Mouse (Mus musculus): ENCODE results near the gene Fam117a.

The Fam117a gene

DNA sequence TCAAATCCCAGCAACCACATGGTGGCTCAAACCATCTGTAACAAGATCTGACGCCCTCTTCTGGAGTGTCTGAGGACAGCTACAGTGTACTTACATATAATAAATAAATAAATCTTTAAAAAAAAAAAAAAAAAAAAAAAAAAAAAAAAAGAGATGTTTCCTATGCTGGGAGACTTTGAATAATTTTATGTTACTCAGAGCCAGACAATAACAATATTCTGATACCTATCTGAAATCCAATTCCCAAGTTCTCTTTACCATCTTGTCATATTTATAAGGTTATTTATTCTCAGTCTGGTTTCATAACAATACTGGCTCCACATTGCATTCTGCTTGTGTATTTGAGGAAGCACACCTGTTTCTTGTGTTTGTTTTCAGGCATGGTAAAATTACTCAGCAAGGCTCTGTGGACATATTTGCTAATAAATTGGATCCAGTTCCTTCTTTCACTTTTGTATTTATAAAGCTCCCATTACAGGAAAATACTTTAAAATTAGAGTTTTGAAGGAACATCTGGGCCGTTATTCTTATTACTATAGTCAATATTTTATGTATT is 84.1 kb downstream of the Fam117a start:
- no peak for ATAC-seq (ENCODE audit: low TSS enrichment)

DNA sequence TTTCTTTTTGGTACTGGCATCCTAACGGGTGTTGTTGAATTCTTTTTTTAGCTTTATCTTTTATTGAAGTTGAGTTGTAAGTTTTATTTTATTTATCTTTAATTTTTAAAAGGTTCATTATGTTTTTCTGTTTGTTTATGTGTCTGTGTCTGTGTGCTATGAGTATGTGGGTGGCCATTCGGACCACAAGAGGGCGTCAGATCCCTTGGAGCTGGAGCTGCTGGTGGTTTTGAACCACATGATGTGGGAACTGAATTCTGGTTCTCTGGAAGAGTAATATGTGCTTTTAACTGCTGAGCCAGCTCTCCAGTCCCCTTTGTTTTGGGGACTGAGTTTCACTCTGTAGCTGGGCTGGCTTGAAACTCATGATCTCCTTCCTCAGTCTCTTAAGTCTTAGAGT is 86.7 kb downstream of the Fam117a start:
- no peak for ATAC-seq (ENCODE audit: low TSS enrichment)

DNA sequence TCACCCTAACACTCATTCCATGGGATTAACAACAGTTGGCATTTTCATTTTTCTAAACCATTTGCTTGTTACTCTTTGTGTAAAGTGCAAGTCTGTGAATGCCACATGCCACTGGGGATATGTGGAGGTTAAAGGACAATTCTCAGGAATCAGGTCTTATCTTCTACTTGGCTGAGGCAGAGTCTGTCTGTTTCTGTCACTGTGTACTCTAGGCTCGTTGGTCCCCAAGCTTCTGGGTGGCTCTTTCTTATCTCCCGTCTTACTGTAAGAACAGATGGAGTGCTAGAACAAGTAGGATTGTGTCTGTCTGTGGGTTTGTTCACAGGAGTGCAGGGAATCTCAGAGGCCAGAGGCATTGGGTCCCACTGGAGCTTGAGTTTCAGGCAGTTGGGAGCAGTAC is 94.5 kb downstream of the Fam117a start:
- ATAC-seq (ENCODE audit: low TSS enrichment), result peak; percentile 47; the same call in 1 of the 2 replicates

Measured in frontal cortex, adult (tissue).